Comparison of ENCODE assay signal across 20 mouse cellular contexts in the genomic region with DNA sequence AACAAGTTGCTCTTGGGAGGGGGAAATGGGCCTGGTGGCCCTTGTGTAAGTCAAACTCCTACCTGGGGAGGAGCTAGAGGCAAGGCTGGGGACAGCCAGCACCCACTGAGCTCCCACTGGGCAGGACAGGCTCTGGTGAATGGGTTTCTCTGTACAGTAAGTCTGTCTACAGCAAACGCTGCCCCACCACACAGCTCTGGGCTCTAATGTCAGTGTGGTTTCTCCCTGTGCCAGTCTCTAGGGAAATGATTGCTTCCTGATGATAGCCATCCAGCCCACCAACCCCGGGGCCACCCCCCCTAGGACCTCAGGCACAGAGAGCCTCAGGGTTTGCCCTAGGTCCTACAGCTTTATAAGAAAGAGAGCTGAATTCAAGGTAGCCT. TPM values are rescaled to one million over a fixed set of nuclear protein-coding genes. Genes with fewer than 3 reads are reported as not detected.
DNase-seq lines count a peak whose midpoint lies in the region; ATAC-seq and TF ChIP-seq lines count a peak whose summit lies in the region.
"Had no signal": no experiment of that assay in that cellular context is flagged by ENCODE, and none has a peak within 500 bp of the region (broad histone marks: within the 10 kb centered on the region; RNA-seq: fewer than 3 reads in every experiment).

No protein-coding gene starts in this region.

- no peak for ATAC-seq in neural tube, embryonic 13.5 days (ENCODE audit: low read depth)
- no peak for ATAC-seq in neural tube, embryonic 15.5 days (ENCODE audit: low FRiP score)
- no peak for ATAC-seq in embryonic facial prominence, embryonic 15.5 days (ENCODE audit: insufficient number of reproducible peaks, low FRiP score, low TSS enrichment, low read depth)
- ATAC-seq in megakaryocyte progenitor cell, adult 5-6 weeks (replicated peaks; ENCODE audit: poor library complexity): peak; percentile 49
- ATAC-seq in cerebellum, adult (ENCODE audit: insufficient number of reproducible peaks, low FRiP score, low TSS enrichment): no peak

- no peaks in the 10 kb centered on the region for H3K9me3 ChIP-seq in neural tube, embryonic 13.5 days
- H3K9me3 ChIP-seq in neural tube, embryonic 15.5 days (replicated peaks): no peaks in the 10 kb centered on the region
- H3K9me3 ChIP-seq in embryonic facial prominence, embryonic 15.5 days (replicated peaks): no peaks in the 10 kb centered on the region
- H3K9me3 ChIP-seq: heart, embryonic 10.5 days; limb, embryonic 13.5 days; liver, embryonic 15.5 days had no signal

- peaks cover 53% of the 10 kb centered on the region for H3K4me1 ChIP-seq in neural tube, embryonic 13.5 days (replicated peaks)
- H3K4me1 ChIP-seq in neural tube, embryonic 15.5 days: peaks cover 54% of the 10 kb centered on the region
- H3K4me1 ChIP-seq in embryonic facial prominence, embryonic 15.5 days: peaks cover 24% of the 10 kb centered on the region

- H3K4me2 ChIP-seq in neural tube, embryonic 13.5 days: no peak overlapping the region
- H3K4me2 ChIP-seq in neural tube, embryonic 15.5 days: no peak overlapping the region
- no peak overlapping the region for H3K4me2 ChIP-seq in embryonic facial prominence, embryonic 15.5 days (replicated peaks)
- H3K4me2 ChIP-seq: liver, embryonic 15.5 days had no signal

- no peak overlapping the region for H3K27ac ChIP-seq in neural tube, embryonic 13.5 days (replicated peaks)
- H3K27ac ChIP-seq in neural tube, embryonic 15.5 days (replicated peaks): no peak overlapping the region
- 0 out of 2 replicates have a peak overlapping the region, but pooled peaks have one; percentile 25 for H3K27ac ChIP-seq in embryonic facial prominence, embryonic 15.5 days (replicated peaks)
- H3K27ac ChIP-seq in left cerebral cortex, adult 2 months: no peak overlapping the region
- H3K27ac ChIP-seq: heart, embryonic 10.5 days; limb, embryonic 13.5 days; liver, embryonic 15.5 days had no signal

- H3K9ac ChIP-seq in neural tube, embryonic 13.5 days: peak overlapping the region; percentile 22
- no peak overlapping the region for H3K9ac ChIP-seq in neural tube, embryonic 15.5 days (replicated peaks)
- H3K9ac ChIP-seq in embryonic facial prominence, embryonic 15.5 days: no peak overlapping the region
- H3K9ac ChIP-seq: liver, embryonic 15.5 days had no signal

- DNase-seq in frontal cortex, postnatal 36 days (ENCODE audit: low spot score in 2 of 2): no peak
- no peak for DNase-seq in left cerebral cortex, adult 2 months (ENCODE audit: extremely low spot score in 1 of 2, low spot score in 2 of 2)
- DNase-seq: adrenal gland, postnatal 10 days; cerebellum, adult 9-10 months; embryo, embryonic 11 days; gastrocnemius, postnatal 25 days; kidney, adult 8-10 months; lung, postnatal 10 days had no signal

- no peak overlapping the region for H3K4me3 ChIP-seq in neural tube, embryonic 13.5 days
- H3K4me3 ChIP-seq in neural tube, embryonic 15.5 days (replicated peaks): no peak overlapping the region
- no peak overlapping the region for H3K4me3 ChIP-seq in embryonic facial prominence, embryonic 15.5 days (replicated peaks)
- no peak overlapping the region for H3K4me3 ChIP-seq in left cerebral cortex, adult 2 months
- H3K4me3 ChIP-seq: heart, embryonic 10.5 days; limb, embryonic 13.5 days; liver, embryonic 15.5 days had no signal

- intact Hi-C loops in left cerebral cortex, adult 2 months (cut with DNase I): no loop called here

- 49% methylated on average over 2 of the region's 2 CpGs for whole genome bisulfite sequencing in neural tube, embryonic 13.5 days
- 68% methylated on average over 2 of the region's 2 CpGs for WGBS in neural tube, embryonic 15.5 days
- WGBS in embryonic facial prominence, embryonic 15.5 days: 13% methylated on average over 2 of the region's 2 CpGs

- H3K27me3 ChIP-seq in neural tube, embryonic 13.5 days: peaks cover 17% of the 10 kb centered on the region; the same call in 1 of the 2 replicates
- no peaks in the 10 kb centered on the region; the same call in 1 of the 2 replicates for H3K27me3 ChIP-seq in neural tube, embryonic 15.5 days (replicated peaks)
- no peaks in the 10 kb centered on the region for H3K27me3 ChIP-seq in embryonic facial prominence, embryonic 15.5 days
- H3K27me3 ChIP-seq: limb, embryonic 13.5 days had no signal

- no peak for TF ChIP-seq CTCF in left cerebral cortex, adult 2 months (IDR thresholded peaks at IDR 0.05)

- peaks cover 3% of the 10 kb centered on the region; the same call in 1 of the 2 replicates for H3K36me3 ChIP-seq in neural tube, embryonic 13.5 days
- 0 out of 2 replicates have a peak, but pooled peaks cover 2% of the 10 kb centered on the region for H3K36me3 ChIP-seq in neural tube, embryonic 15.5 days
- H3K36me3 ChIP-seq in embryonic facial prominence, embryonic 15.5 days: peaks cover 3% of the 10 kb centered on the region; the same call in 1 of the 2 replicates
- H3K36me3 ChIP-seq: liver, embryonic 15.5 days had no signal

RNA-seq across cellular contexts. Expression of gene Qrfp, which starts 1.0 kb away (rescaled TPM):
- polyA plus RNA-seq in neural tube, embryonic 13.5 days (2015; fragmentation: Nextera tagmentation; extraction: Ambion mirVana): 0.13 TPM in 1 of 2 replicates, not detected in the other
- 0.23 TPM in 1 of 2 replicates, not detected in the other for polyA plus RNA-seq in neural tube, embryonic 15.5 days (2015; fragmentation: Nextera tagmentation; extraction: Ambion mirVana)
- polyA plus RNA-seq in embryonic facial prominence, embryonic 15.5 days (2015; fragmentation: Nextera tagmentation; extraction: Ambion mirVana): 0.07 TPM in 1 of 2 replicates, not detected in the other
- not detected in 2 replicates for total RNA-seq in megakaryocyte progenitor cell, adult 5-6 weeks (2015)
- total RNA-seq in megakaryocyte progenitor cell, adult 5-6 weeks (2017): not detected in 2 replicates
- not detected for total RNA-seq in left cerebral cortex, adult 2 months (2021)
- total RNA-seq: adrenal gland, postnatal 10 days; CH12.LX; gastrocnemius, postnatal 25 days; heart, postnatal 25 days had no signal
- polyA plus RNA-seq: frontal cortex, adult 2 months; heart, embryonic 10.5 days; large intestine, adult 2 months had no signal

RNA-seq across cellular contexts. Expression of gene Fibcd1, which starts 36.5 kb away (rescaled TPM):
- 2.8 and 3.1 TPM in 2 replicates for polyA plus RNA-seq in neural tube, embryonic 13.5 days (2015; fragmentation: Nextera tagmentation; extraction: Ambion mirVana)
- 4.9 and 6.4 TPM in 2 replicates for polyA plus RNA-seq in neural tube, embryonic 15.5 days (2015; fragmentation: Nextera tagmentation; extraction: Ambion mirVana)
- 0.22 and 0.29 TPM in 2 replicates for polyA plus RNA-seq in embryonic facial prominence, embryonic 15.5 days (2015; fragmentation: Nextera tagmentation; extraction: Ambion mirVana)
- total RNA-seq in megakaryocyte progenitor cell, adult 5-6 weeks (2015): not detected in 2 replicates
- total RNA-seq in megakaryocyte progenitor cell, adult 5-6 weeks (2017): not detected in 2 replicates
- total RNA-seq in left cerebral cortex, adult 2 months (2021): 10 to 100 TPM in 1 of 2 experiments, 1 to 10 TPM in 1; 7.9 to 11.4 TPM
- total RNA-seq: gastrocnemius, postnatal 25 days; heart, postnatal 25 days had no signal
- polyA plus RNA-seq: liver, embryonic 15.5 days had no signal
